Mouse (Mus musculus) liver, adult 2 months (tissue): Measurements from ENCODE around the gene Tead1. TPM values are rescaled to one million over a fixed set of nuclear protein-coding genes. Genes with fewer than 3 reads are reported as not detected.

Experiments
- DNase-seq: peaks from one replicate; pipeline ENCODE4 v3.0.0-alpha.2; 2011; ENCODE audit warnings: low read depth, low spot score; ENCODE audit errors: extremely low read depth
- H3K27ac ChIP-seq: fragments of 200-500 bp; replicated peaks from 2 replicates; pipeline ENCODE4 v1.5.1; 2012; ENCODE audit warnings: low read depth, mild to moderate bottlenecking, control low read depth, inconsistent platforms, low read length; ENCODE audit not compliant: insufficient read depth
- H3K27me3 ChIP-seq: fragments of 200-500 bp; 2 replicates; pipeline ENCODE4 v1.6.1; 2012; ENCODE audit warnings: mild to moderate bottlenecking, moderate library complexity, low read length, inconsistent platforms; ENCODE audit not compliant: control insufficient read depth, insufficient read depth
- H3K36me3 ChIP-seq: fragments of 200-500 bp; 2 replicates; pipeline ENCODE4 v1.6.1; 2012; ENCODE audit warnings: low read length, inconsistent platforms; ENCODE audit not compliant: control insufficient read depth, insufficient read depth
- H3K4me1 ChIP-seq: fragments of 200-500 bp; 2 replicates; pipeline ENCODE4 v1.6.1; 2011; ENCODE audit warnings: low read length; ENCODE audit not compliant: control insufficient read depth, insufficient read depth
- H3K4me3 ChIP-seq: fragments of 200-500 bp; 2 replicates; pipeline ENCODE4 v1.5.1; 2011; ENCODE audit warnings: low read depth, mild to moderate bottlenecking, control low read depth, low read length, moderate library complexity; ENCODE audit not compliant: insufficient read depth
- H3K79me2 ChIP-seq: fragments of 200-500 bp; 2 replicates; pipeline ENCODE4 v1.6.1; 2012; ENCODE audit warnings: inconsistent platforms, mild to moderate bottlenecking, low read length, moderate library complexity; ENCODE audit not compliant: control insufficient read depth, insufficient read depth
- H3K9ac ChIP-seq: fragments of 200-500 bp; 2 replicates; pipeline ENCODE4 v1.6.1; 2012; ENCODE audit warnings: low read depth, mild to moderate bottlenecking, control low read depth, inconsistent platforms, low read length
- CTCF ChIP-seq: fragments of 200-500 bp; IDR thresholded peaks from 2 replicates; pipeline ENCODE4 v1.5.1; 2011; ENCODE audit warnings: low read depth, low read length, control low read depth
- POLR2A ChIP-seq: fragments of 200-500 bp; IDR thresholded peaks from 2 replicates; pipeline ENCODE4 v1.6.1; 2011; ENCODE audit warnings: low read length, control low read depth; ENCODE audit not compliant: insufficient read depth; ENCODE audit errors: extremely low read depth
- WGBS: fragments of 180-500 bp; shearing (Covaris S2); methylation state at CpG from one replicate; pipeline ENCODE4 v1.1.7; 2018; 5-methylcytosine and 5-hydroxymethylcytosine counted together
- polyA plus RNA-seq: library from polyadenylated mRNA; depleted of rRNA; stranded (reverse); fragments of >200 nt; gene quantifications from 2 replicates; pipeline ENCODE4 v1.2.3, GENCODE M21; 2012
- total RNA-seq: library from RNA; depleted of rRNA; stranded (reverse); fragments of >200 nt; gene quantifications from 2 replicates; pipeline ENCODE4 v1.2.3, GENCODE M21; 2014

The Tead1 gene
- total and polyA plus RNA-seq, 2 experiments, result 2.3 to 4.1 TPM

GRCm38 (mm10) chr7:112806718-112807400, 127.7 kb downstream of the Tead1 start:
- no peak overlapping the region for H3K4me3 ChIP-seq
- peaks cover 12% of the 10 kb centered on the region for H3K79me2 ChIP-seq
- no peak overlapping the region for H3K9ac ChIP-seq
- H3K4me1 ChIP-seq, result peaks cover 7% of the 10 kb centered on the region
- no peaks in the 10 kb centered on the region for H3K27me3 ChIP-seq
- H3K36me3 ChIP-seq, result no peaks in the 10 kb centered on the region
- TF ChIP-seq POLR2A, result no peak
- no peak for TF ChIP-seq CTCF
- H3K27ac ChIP-seq, result no peak overlapping the region
- DNase-seq, result no peak
- WGBS, result 23% methylated on average over 2 of the region's 2 CpGs

- Histone ChIP-seq H3K36me3 (no peaks in the 10 kb centered on the region), H3K79me2 (peaks cover 12% of the 10 kb centered on the region), H3K4me1 (peaks cover 7% of the 10 kb centered on the region), H3K27me3 (no peaks in the 10 kb centered on the region), H3K4me3 (no peak overlapping the region), H3K9ac (no peak overlapping the region), H3K27ac (no peak overlapping the region)
- DNase-seq, result peak; percentile 67
- 23% methylated on average over 6 of the region's 6 CpGs for WGBS
- TF ChIP-seq POLR2A (no peak), CTCF (no peak)
Observed at GRCm38 (mm10) chr7:112807401-112807751, 128.3 kb downstream of the Tead1 start.

- Histone ChIP-seq H3K27me3 (no peaks in the 10 kb centered on the region), H3K79me2 (peaks cover 17% of the 10 kb centered on the region), H3K27ac (no peak overlapping the region), H3K36me3 (no peaks in the 10 kb centered on the region), H3K4me3 (no peak overlapping the region), H3K9ac (no peak overlapping the region), H3K4me1 (peaks cover 5% of the 10 kb centered on the region)
- no peak for TF ChIP-seq POLR2A
- TF ChIP-seq CTCF, result no peak
- no peak for DNase-seq
- 84% methylated on average over 7 of the region's 7 CpGs for WGBS
Observed at GRCm38 (mm10) chr7:112810752-112811151, 131.6 kb downstream of the Tead1 start.

DNA sequence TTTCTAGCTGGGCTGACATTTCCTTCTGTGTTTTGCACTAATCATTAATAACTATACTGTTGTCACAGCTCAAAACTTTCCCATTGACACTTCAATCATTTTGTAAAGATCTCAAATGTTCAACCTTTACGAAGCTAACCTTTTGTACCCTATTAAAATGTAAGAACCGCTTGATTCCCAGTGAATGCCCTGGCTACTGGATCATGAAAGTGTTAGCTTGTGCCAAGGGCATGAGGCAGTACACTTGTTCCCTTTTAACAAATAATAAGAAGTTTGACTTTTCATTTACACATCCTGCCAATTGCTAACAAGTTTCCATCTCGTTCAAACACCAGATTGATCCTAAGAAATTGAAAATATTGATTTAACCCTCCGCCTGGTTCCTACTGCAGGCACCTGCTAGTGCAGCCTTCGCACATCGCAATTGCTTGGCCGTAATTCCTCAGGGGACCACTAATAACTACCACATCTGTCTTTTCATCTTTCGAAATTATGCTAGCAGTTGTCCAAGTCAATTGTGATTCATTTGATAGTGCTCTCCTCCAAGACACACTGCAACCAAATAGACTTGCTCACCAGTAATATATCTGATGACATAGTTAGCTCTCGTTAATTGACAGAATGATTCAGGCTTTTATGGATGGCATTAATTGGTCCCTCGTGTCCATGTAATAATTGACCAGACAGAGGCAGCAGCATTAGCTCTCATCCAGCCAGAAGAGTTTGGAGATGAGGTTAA, 133.1 kb downstream of the Tead1 start:
- Histone ChIP-seq H3K4me1 (peaks cover 1% of the 10 kb centered on the region), H3K27me3 (no peaks in the 10 kb centered on the region), H3K9ac (no peak overlapping the region), H3K27ac (no peak overlapping the region), H3K36me3 (no peaks in the 10 kb centered on the region), H3K79me2 (peaks cover 20% of the 10 kb centered on the region), H3K4me3 (no peak overlapping the region)
- WGBS, result 65% methylated on average over 10 of the region's 10 CpGs
- no peak for TF ChIP-seq CTCF
- peak; percentile 57 for DNase-seq

GRCm38 (mm10) chr7:112813163-112813562, 134.0 kb downstream of the Tead1 start:
- H3K27me3 ChIP-seq, result no peaks in the 10 kb centered on the region
- DNase-seq, result no peak
- no peak for TF ChIP-seq POLR2A
- TF ChIP-seq CTCF, result peak; percentile 25
- H3K36me3 ChIP-seq, result no peaks in the 10 kb centered on the region
- H3K27ac ChIP-seq, result no peak overlapping the region
- no peak overlapping the region for H3K9ac ChIP-seq
- H3K4me3 ChIP-seq, result no peak overlapping the region
- no peaks in the 10 kb centered on the region for H3K4me1 ChIP-seq
- H3K79me2 ChIP-seq, result peaks cover 20% of the 10 kb centered on the region
- 93% methylated on average over 7 of the region's 7 CpGs for WGBS

DNA sequence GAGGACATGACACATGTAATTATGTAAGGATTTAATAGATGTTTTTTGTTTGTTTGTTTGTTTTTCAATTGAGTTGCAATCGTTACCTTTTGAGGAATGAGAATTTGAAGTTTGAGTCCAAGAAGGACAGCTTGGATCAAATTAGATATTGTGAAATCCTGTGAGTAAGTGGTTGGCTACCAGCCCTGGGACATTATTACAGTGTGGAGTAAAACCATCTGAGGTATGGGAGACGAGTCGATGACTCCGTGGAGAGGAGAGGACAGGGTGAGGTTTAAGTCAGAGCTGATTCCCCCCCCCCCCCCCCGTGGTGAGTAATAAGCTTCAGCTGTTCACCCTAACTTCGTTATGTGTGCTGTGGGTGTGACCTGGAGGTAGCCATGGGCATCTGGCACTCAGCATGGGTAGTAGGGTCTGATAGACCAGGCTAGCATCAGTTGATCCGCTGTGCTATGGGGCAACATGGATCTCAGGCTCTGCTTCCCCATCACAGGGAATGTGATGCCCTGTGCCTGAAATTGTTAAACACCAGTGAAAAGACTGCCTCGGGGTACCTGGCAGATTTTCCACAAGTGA, 134.7 kb downstream of the Tead1 start:
- peak; percentile 76 for DNase-seq
- no peak overlapping the region for H3K4me3 ChIP-seq
- 47% methylated on average over 8 of the region's 8 CpGs for WGBS
- no peaks in the 10 kb centered on the region for H3K4me1 ChIP-seq
- no peak overlapping the region for H3K27ac ChIP-seq
- peaks cover 19% of the 10 kb centered on the region for H3K79me2 ChIP-seq
- H3K27me3 ChIP-seq, result no peaks in the 10 kb centered on the region
- TF ChIP-seq CTCF (no peak), POLR2A (no peak)
- H3K9ac ChIP-seq, result no peak overlapping the region
- H3K36me3 ChIP-seq, result no peaks in the 10 kb centered on the region
